Mouse (Mus musculus) bone marrow, adult 2 months (tissue): ENCODE results near the gene Med1.

Experiments used
- CTCF ChIP-seq: fragments of 200-500 bp; IDR thresholded peaks from 2 replicates; pipeline ENCODE4 v1.5.1; 2011; ENCODE audit warnings: low read length, control low read depth; ENCODE audit not compliant: control insufficient read depth, insufficient read depth
- POLR2A ChIP-seq: fragments of 200-500 bp; IDR thresholded peaks from 2 replicates; pipeline ENCODE4 v1.6.1; 2011; ENCODE audit warnings: low read depth, mild to moderate bottlenecking, control low read depth, low read length, borderline replicate concordance; ENCODE audit not compliant: control insufficient read depth

GRCm38 (mm10) chr11:98145856-98146255 lies 47.2 kb downstream of the Med1 start:
- no peak for TF ChIP-seq CTCF
- TF ChIP-seq POLR2A: no peak
